Mouse (Mus musculus) embryonic fibroblast, embryonic 13.5 days (primary cell): ENCODE data around the gene Ddx6. TPM values are rescaled to one million over a fixed set of nuclear protein-coding genes. Genes with fewer than 3 reads are reported as not detected.
"Not testable (repeated sequence)": the region's sequence is repeated elsewhere in the genome, so short reads cannot be mapped to it uniquely, and the experiment has no call there.

Experiments
- H3K27ac ChIP-seq: 2 replicates; pipeline ENCODE4 v1.5.1; 2012; ENCODE audit warnings: low read length, control low read depth, inconsistent platforms; ENCODE audit not compliant: insufficient read depth
- H3K4me1 ChIP-seq: 2 replicates; pipeline ENCODE4 v1.6.1; 2011; ENCODE audit warnings: low read length; ENCODE audit not compliant: control insufficient read depth, insufficient read depth
- H3K4me3 ChIP-seq: 2 replicates; pipeline ENCODE4 v1.5.1; 2011; ENCODE audit warnings: mild to moderate bottlenecking, control low read depth, low read length; ENCODE audit not compliant: insufficient read depth
- CTCF ChIP-seq: IDR thresholded peaks from 2 replicates; pipeline ENCODE4 v1.5.1; 2011; ENCODE audit warnings: mild to moderate bottlenecking, control low read depth, low read length, moderate library complexity, borderline replicate concordance; ENCODE audit not compliant: insufficient read depth
- POLR2A ChIP-seq: IDR thresholded peaks from 2 replicates; pipeline ENCODE4 v1.6.1; 2011; ENCODE audit warnings: low read depth, mild to moderate bottlenecking, control low read depth, low read length, moderate library complexity
- polyA plus RNA-seq: library from polyadenylated mRNA; stranded (reverse); fragments of >200 nt; gene quantifications from 2 replicates; pipeline ENCODE4 v1.2.4, GENCODE M21; 2011; ENCODE audit warnings: low read depth; ENCODE audit not compliant: missing spikeins, insufficient read length

Gene Ddx6
- polyA plus RNA-seq, 1 experiment = 164 TPM

DNA sequence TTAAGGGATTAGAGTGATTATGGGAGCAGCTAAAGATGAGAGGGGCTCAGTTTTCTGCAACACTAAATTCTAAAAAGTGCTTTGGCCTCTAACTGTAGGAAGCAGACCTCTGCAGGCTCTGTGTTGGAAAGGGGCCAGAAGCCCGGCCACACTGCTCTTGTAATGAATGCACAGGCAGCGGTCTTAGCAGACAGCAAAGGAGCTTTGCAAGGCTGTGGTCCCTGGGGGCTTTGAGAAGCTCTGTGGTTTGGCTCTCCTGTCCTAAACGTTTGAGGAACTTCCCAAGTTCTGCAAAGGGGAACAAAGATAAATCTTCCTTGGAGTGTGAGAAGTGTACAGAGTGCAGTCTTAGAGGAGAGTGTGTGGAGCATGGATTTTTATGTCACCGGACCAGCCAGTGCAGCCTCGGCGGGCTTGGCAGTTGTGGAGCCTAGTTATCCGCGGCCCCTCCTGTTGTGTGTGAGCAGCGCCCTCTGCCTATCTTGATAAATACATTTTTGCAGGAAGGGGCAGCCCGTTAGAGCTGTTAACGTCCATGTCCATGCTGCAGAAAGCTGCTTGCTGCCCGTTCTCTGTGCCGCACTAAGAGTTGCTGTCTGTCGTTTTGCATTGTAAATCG, 33.0 kb downstream of the Ddx6 start:
- TF ChIP-seq CTCF = no peak
- no peak for TF ChIP-seq POLR2A
- Histone ChIP-seq H3K4me3 (no peak overlapping the region), H3K4me1 (no peaks in the 10 kb centered on the region), H3K27ac (no peak overlapping the region)

DNA sequence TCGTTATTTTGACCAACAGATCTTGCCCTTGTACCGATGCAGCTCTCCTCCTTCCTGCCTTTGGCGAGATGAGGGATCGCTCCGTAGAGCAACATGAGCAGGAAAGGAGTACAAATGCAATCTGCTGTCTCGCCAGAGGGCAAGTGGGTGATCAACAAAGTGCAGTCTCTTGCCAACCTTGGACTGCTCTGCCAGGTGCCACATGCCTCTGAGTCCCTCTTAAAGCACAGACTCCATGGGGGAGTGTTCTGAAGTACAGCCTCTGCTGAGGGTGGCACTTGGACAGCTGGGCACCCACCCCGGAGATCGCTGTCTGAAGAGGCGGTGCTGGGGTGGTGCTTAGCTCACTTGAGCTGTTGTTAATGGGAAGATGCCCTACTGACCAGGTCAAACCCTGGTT, 34.0 kb downstream of the Ddx6 start:
- H3K4me1 ChIP-seq, H3K27ac ChIP-seq, H3K4me3 ChIP-seq: not testable (repeated sequence)

DNA sequence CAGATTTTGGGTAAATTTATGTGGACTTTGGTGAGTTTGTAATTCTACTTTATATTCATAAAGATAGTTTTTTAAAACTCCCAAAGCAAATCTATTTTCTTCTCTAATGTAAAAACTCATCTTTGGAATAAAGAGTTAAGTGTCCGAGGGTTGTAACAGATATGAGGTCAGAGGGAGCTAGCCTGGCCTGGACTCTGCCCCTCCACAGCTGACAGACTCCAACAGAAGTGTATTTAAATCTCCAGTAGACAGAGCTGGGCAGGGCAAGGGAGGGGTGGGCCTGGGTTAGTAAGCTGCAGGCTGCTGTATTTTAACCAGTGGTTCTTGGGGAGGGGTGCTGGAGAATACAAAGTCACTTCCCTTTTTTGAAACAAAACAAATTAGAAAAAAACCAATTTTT, 35.3 kb downstream of the Ddx6 start:
- not testable (repeated sequence) for H3K4me3 ChIP-seq, H3K4me1 ChIP-seq, H3K27ac ChIP-seq

DNA sequence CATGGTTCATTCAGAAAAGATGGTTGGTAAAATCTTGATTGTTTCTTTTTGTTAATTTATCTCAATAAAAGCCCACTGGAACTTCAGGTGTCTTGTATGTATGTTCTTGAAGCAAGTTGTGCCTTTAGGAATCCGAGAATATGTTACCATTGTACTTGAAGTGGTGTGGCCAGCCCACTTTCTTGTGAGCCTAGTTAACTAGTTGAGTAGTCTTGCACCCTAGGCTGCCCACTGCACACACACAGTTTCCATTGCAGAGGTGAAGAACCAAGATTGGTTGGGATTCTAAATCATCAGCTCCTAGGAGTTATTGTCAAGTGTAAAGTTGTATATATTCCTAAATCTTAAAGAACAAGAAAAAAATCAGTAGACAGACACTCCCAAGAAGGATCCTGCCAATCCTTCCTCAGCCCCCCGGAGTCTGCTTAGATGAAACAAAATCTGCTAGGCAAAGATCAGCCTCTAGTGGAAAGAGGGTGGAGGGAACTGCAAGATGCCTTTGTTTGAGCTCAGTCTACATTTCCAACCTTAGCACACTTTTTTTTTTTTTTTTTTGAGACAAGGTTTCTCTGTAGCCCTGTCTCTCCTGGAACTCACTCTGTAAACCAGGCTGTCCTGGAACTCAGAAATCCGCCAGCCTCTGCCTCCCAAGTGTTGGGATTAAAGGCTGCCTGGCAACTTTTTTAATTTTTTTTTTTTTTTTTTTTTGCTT, 36.1 kb downstream of the Ddx6 start:
- H3K4me1 ChIP-seq = no peaks in the 10 kb centered on the region
- no peak overlapping the region for H3K4me3 ChIP-seq
- TF ChIP-seq CTCF (no peak), POLR2A (no peak)
- H3K27ac ChIP-seq = no peak overlapping the region

DNA sequence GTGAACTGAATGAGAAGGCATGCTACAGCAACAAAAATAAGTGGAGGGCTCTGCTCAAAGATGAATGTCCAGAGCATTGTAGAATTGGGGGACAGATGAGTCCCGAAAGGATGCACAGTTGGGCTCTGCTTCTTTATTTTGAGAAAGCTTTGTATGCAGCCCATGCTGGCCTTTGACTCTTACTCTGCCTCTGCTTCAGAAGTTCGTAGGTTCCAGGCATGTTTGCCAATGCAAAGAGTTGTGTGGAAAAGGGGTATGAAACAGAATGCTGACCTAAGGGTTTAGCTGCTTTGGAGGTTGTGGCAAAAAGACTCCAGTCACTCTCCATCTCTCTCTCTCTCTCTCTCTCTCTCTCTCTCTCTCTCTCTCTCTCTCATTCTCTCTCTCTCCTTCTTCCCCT, 36.9 kb downstream of the Ddx6 start:
- Histone ChIP-seq H3K4me3 (no peak overlapping the region), H3K27ac (no peak overlapping the region), H3K4me1 (no peaks in the 10 kb centered on the region)
- TF ChIP-seq POLR2A (no peak), CTCF (no peak)

DNA sequence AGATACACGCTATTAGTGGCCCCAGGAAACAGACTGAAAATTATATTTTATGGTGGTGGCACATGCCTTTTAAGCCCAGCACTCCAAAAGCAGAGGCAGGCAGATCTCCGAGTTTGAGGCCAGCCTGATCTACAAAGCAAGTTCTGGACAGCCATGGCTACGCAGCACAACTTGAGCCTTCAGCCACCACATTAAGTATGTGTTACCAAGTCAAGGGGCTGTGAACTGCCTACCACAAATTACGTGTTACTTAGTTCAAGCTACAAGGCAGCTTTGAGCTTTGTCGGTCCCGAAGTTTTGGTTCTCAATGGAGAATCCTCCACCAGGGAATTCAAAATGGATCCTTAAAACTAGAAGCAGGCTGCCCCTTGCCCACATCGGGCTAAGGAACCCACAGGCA, 38.4 kb downstream of the Ddx6 start:
- no peak for TF ChIP-seq CTCF
- no peak for TF ChIP-seq POLR2A
- H3K27ac ChIP-seq = no peak overlapping the region
- no peaks in the 10 kb centered on the region for H3K4me1 ChIP-seq
- no peak overlapping the region for H3K4me3 ChIP-seq

DNA sequence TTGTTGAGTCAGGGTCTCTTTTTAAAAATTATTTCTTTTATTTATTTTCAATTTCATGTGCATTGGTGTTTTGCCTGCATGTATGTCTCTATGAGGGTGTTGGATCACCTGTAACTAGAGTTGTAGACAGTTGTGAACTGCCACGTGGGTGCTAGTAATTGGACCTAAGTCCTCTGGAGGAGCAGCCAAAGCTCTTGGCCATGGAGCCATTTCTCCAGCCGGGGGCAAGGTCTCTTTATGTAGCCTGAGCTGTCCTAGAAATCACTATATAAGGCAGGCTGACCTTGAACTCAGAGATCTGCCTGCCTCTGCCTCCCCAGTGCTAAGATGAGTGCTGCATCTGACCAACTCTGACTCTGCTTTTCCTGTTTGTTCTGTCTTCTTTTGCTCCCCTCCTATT, 39.5 kb downstream of the Ddx6 start:
- no peaks in the 10 kb centered on the region for H3K4me1 ChIP-seq
- no peak for TF ChIP-seq CTCF
- no peak for TF ChIP-seq POLR2A
- H3K4me3 ChIP-seq = no peak overlapping the region
- H3K27ac ChIP-seq = no peak overlapping the region

DNA sequence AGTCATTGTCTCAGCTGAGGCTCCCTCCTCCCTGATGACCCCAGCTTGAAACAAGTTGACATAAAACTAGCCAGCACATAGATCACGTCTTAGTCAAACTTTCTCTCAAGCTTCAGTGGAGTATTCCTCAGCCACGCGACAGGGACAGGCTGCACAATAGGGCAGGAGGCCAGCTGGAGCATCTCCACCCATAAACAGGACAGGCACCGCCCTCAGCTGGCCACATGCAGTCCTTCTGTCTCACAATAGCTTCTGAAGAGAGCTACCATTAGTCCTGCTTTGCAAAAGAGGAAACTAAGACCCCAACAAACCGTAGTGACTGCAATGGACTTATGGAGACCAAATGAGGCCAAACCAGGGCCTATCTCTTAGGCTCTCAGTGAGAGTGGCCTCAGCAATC, 40.8 kb downstream of the Ddx6 start:
- no peak for TF ChIP-seq CTCF
- no peak for TF ChIP-seq POLR2A
- H3K4me3 ChIP-seq = no peak overlapping the region
- no peaks in the 10 kb centered on the region for H3K4me1 ChIP-seq
- H3K27ac ChIP-seq = no peak overlapping the region

DNA sequence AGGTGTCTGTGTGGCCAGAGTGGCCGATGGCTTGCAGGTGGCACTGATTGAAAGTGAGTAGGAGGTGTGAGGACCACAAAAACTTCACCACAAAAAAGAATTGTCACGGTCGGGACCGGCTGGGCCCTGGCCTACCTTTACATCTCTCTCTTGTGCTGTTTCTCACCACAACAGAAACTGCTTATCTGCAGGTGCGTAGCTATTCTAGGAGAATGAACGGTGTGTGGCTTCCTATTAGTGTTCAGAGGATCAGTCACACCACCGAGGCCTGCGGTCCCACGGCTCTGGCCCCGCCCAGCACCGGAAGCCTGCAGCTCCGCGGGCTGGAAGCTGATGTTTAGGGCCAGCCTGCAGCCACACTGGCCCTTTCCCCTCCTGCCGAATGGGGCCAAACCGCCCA, 41.2 kb downstream of the Ddx6 start:
- H3K4me1 ChIP-seq = no peaks in the 10 kb centered on the region
- no peak for TF ChIP-seq CTCF
- no peak for TF ChIP-seq POLR2A
- no peak overlapping the region for H3K4me3 ChIP-seq
- H3K27ac ChIP-seq = no peak overlapping the region

DNA sequence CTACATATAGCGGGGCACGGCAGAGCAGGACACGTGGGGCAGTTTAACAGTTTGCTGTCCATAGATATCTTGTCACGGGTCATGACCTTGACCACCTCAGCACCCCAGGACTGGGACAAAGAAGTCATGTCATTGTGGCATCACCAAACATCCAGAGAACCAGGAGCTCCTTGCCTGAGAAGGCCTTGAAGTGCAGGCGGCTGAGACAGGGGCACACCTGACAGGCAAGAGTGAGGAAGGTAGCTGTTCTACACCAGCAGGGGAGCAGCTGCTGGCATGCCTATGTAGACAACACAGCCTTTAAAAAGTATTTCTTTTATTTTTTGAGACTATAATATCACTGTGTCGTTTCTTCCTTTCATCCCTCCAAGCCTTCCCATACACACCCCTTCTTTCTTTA, 41.7 kb downstream of the Ddx6 start:
- TF ChIP-seq CTCF (no peak), POLR2A (no peak)
- no peak overlapping the region for H3K4me3 ChIP-seq
- H3K4me1 ChIP-seq = no peaks in the 10 kb centered on the region
- H3K27ac ChIP-seq = no peak overlapping the region

DNA sequence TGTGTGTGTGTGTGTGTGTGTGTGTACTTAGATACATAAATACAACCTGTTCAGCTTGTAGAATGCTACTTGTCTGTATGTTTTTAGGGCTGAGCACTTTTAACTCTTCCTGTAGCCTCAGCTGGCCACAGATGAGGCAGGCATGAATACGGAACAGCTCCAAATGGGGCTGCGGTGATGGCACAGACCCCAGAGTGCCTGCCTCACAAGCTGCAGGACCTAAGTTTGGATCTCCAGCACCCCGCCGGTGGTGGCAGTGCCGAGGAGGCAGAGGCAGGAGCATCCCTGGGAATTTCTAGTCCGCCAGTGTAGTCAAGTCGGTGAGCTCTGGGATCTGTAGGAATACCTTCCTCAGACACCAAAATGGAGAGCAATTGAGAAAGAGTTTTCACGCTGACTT, 42.3 kb downstream of the Ddx6 start:
- Histone ChIP-seq H3K4me3 (no peak overlapping the region), H3K4me1 (no peaks in the 10 kb centered on the region), H3K27ac (no peak overlapping the region)
- no peak for TF ChIP-seq POLR2A
- no peak for TF ChIP-seq CTCF
